Mouse (Mus musculus) heart, embryonic 15.5 days (tissue): ENCODE data around the gene Letm1. TPM values are rescaled to one million over a fixed set of nuclear protein-coding genes. Genes with fewer than 3 reads are reported as not detected.

Source experiments
- ATAC-seq: fragments of 200-750 bp; cut with Nextera tagmentation; replicated peaks from 2 replicates; pipeline ENCODE4 v1.8.0; 2017; ENCODE audit warnings: low read depth, moderate TSS enrichment; ENCODE audit not compliant: insufficient number of reproducible peaks, insufficient read depth, low FRiP score
- H3K27ac ChIP-seq: fragments of 300-500 bp; sonication (generic); 2 replicates; pipeline ENCODE4 v1.5.1; 2015; ENCODE audit warnings: mild to moderate bottlenecking, inconsistent platforms
- H3K27me3 ChIP-seq: fragments of 300-500 bp; sonication (generic); 2 replicates; pipeline ENCODE4 v1.6.1; 2015; ENCODE audit warnings: inconsistent platforms
- H3K36me3 ChIP-seq: fragments of 300-500 bp; sonication (generic); 2 replicates; pipeline ENCODE4 v1.6.1; 2015; ENCODE audit warnings: mild to moderate bottlenecking, inconsistent platforms
- H3K4me1 ChIP-seq: fragments of 300-500 bp; sonication (generic); replicated peaks from 2 replicates; pipeline ENCODE4 v1.6.1; 2015; ENCODE audit warnings: inconsistent platforms
- H3K4me2 ChIP-seq: fragments of 300-500 bp; sonication (generic); 2 replicates; pipeline ENCODE4 v1.6.1; 2015; ENCODE audit warnings: inconsistent platforms, mild to moderate bottlenecking, moderate library complexity
- H3K4me3 ChIP-seq: fragments of 300-500 bp; sonication (generic); 2 replicates; pipeline ENCODE4 v1.5.1; 2015; ENCODE audit warnings: mild to moderate bottlenecking, inconsistent platforms
- H3K9ac ChIP-seq: fragments of 300-500 bp; sonication (generic); 2 replicates; pipeline ENCODE4 v1.6.1; 2015; ENCODE audit warnings: mild to moderate bottlenecking, inconsistent platforms
- H3K9me3 ChIP-seq: fragments of 300-500 bp; sonication (generic); replicated peaks from 2 replicates; pipeline ENCODE4 v1.6.1; 2016; ENCODE audit warnings: inconsistent platforms
- WGBS: fragments of 180-500 bp; shearing (Covaris S2); methylation state at CpG from one replicate; pipeline ENCODE4 v1.1.7; 2015; ENCODE audit warnings: mixed read lengths; 5-methylcytosine and 5-hydroxymethylcytosine counted together
- polyA plus RNA-seq: library from polyadenylated mRNA; unstranded; fragments of >200 nt; fragmentation: Nextera tagmentation; extraction: Ambion mirVana; gene quantifications from 2 replicates; pipeline ENCODE4 v1.2.1, GENCODE M21; 2015

Letm1 gene
- polyA plus RNA-seq, 1 experiment from 2014 or later = 40.5 TPM

GRCm38 (mm10) chr5:33722266-33723018 is 60.2 kb downstream of the Letm1 start:
- Histone ChIP-seq H3K9me3 (no peaks in the 10 kb centered on the region), H3K27ac (peak overlapping the region; percentile 29; the same call in 1 of the 2 replicates), H3K36me3 (no peaks in the 10 kb centered on the region), H3K27me3 (peaks cover 40% of the 10 kb centered on the region), H3K4me1 (peaks cover 39% of the 10 kb centered on the region), H3K4me2 (peak overlapping the region; percentile 99), H3K4me3 (peak overlapping the region; percentile 76), H3K9ac (peak overlapping the region; percentile 70)
- under 1% methylated on average over 53 of the region's 53 CpGs for WGBS
- ATAC-seq = no peak

- peak within 1 kb of the TSS; percentile 99 for H3K4me2 ChIP-seq
- peak within 1 kb of the TSS; percentile 76 for H3K4me3 ChIP-seq
- peak; percentile 83 for ATAC-seq
- peaks cover 40% of the 10 kb centered on the region for H3K27me3 ChIP-seq
- H3K4me1 ChIP-seq = peaks cover 39% of the 10 kb centered on the region
- H3K36me3 ChIP-seq = no peaks in the 10 kb centered on the region
- WGBS = under 1% methylated on average over 56 of the region's 73 CpGs
- peak within 1 kb of the TSS; percentile 29; the same call in 1 of the 2 replicates for H3K27ac ChIP-seq
- peak within 1 kb of the TSS; percentile 70 for H3K9ac ChIP-seq
- no peaks in the 10 kb centered on the region for H3K9me3 ChIP-seq
Observed at GRCm38 (mm10) chr5:33721541-33722265, 60.9 kb downstream of the Letm1 start, which contains the start of gene Fgfr3. Fgfr3 (plus strand) TSS chr5:33721674.

GRCm38 (mm10) chr5:33720852-33721490 is 61.6 kb downstream of the Letm1 start:
- Histone ChIP-seq H3K27me3 (peaks cover 33% of the 10 kb centered on the region), H3K9me3 (no peaks in the 10 kb centered on the region), H3K4me1 (peaks cover 39% of the 10 kb centered on the region), H3K36me3 (no peaks in the 10 kb centered on the region), H3K27ac (no peak overlapping the region), H3K4me2 (peak overlapping the region; percentile 99), H3K4me3 (peak overlapping the region; percentile 76), H3K9ac (peak overlapping the region; percentile 70; the same call in 1 of the 2 replicates)
- ATAC-seq = no peak
- WGBS = 12% methylated on average over 8 of the region's 8 CpGs

- peaks cover 35% of the 10 kb centered on the region for H3K4me1 ChIP-seq
- 53% methylated on average over 5 of the region's 5 CpGs for WGBS
Observed at GRCm38 (mm10) chr5:33718460-33718859, 64.2 kb downstream of the Letm1 start.

GRCm38 (mm10) chr5:33716467-33716866 is 66.2 kb downstream of the Letm1 start:
- Histone ChIP-seq H3K27me3 (peaks cover 6% of the 10 kb centered on the region; the same call in 1 of the 2 replicates), H3K9ac (no peak overlapping the region), H3K4me1 (peaks cover 18% of the 10 kb centered on the region), H3K36me3 (no peaks in the 10 kb centered on the region), H3K27ac (no peak overlapping the region), H3K4me2 (no peak overlapping the region), H3K9me3 (no peaks in the 10 kb centered on the region), H3K4me3 (no peak overlapping the region)
- 73% methylated on average over 6 of the region's 6 CpGs for WGBS
- no peak for ATAC-seq

More at GRCm38 (mm10) chr5:33718460-33718859, 64.2 kb downstream of the Letm1 start:
- Histone ChIP-seq H3K4me2 (no peak overlapping the region), H3K9ac (no peak overlapping the region), H3K4me3 (no peak overlapping the region), H3K9me3 (no peaks in the 10 kb centered on the region), H3K27me3 (peaks cover 18% of the 10 kb centered on the region), H3K36me3 (no peaks in the 10 kb centered on the region), H3K27ac (no peak overlapping the region)
- ATAC-seq = no peak

GRCm38 (mm10) chr5:33715182-33715581 is 67.4 kb downstream of the Letm1 start:
- ATAC-seq = no peak
- no peak overlapping the region for H3K4me2 ChIP-seq

GRCm38 (mm10) chr5:33712550-33712949 is 70.1 kb downstream of the Letm1 start:
- Histone ChIP-seq H3K9ac (no peak overlapping the region), H3K9me3 (no peaks in the 10 kb centered on the region), H3K4me3 (no peak overlapping the region), H3K27ac (no peak overlapping the region), H3K4me1 (peaks cover 4% of the 10 kb centered on the region), H3K4me2 (no peak overlapping the region), H3K27me3 (no peaks in the 10 kb centered on the region), H3K36me3 (no peaks in the 10 kb centered on the region)
- 69% methylated on average over 2 of the region's 2 CpGs for WGBS
- no peak for ATAC-seq

More at GRCm38 (mm10) chr5:33715182-33715581, 67.4 kb downstream of the Letm1 start:
- WGBS = 59% methylated on average over 2 of the region's 2 CpGs
- Histone ChIP-seq H3K36me3 (no peaks in the 10 kb centered on the region), H3K9me3 (no peaks in the 10 kb centered on the region), H3K27ac (no peak overlapping the region), H3K4me3 (no peak overlapping the region), H3K4me1 (peaks cover 6% of the 10 kb centered on the region), H3K9ac (no peak overlapping the region), H3K27me3 (peaks cover 6% of the 10 kb centered on the region; the same call in 1 of the 2 replicates)

- Histone ChIP-seq H3K9ac (no peak overlapping the region), H3K4me3 (no peak overlapping the region), H3K4me1 (peaks cover 32% of the 10 kb centered on the region), H3K36me3 (no peaks in the 10 kb centered on the region), H3K9me3 (no peaks in the 10 kb centered on the region), H3K27me3 (no peaks in the 10 kb centered on the region), H3K4me2 (no peak overlapping the region), H3K27ac (no peak overlapping the region)
- 30% methylated on average over 2 of the region's 2 CpGs for WGBS
- ATAC-seq = no peak
Observed at GRCm38 (mm10) chr5:33709037-33709436, 73.6 kb downstream of the Letm1 start.

- Histone ChIP-seq H3K4me2 (no peak overlapping the region), H3K4me1 (peaks cover 32% of the 10 kb centered on the region), H3K27ac (no peak overlapping the region), H3K4me3 (no peak overlapping the region), H3K9ac (no peak overlapping the region), H3K27me3 (no peaks in the 10 kb centered on the region), H3K36me3 (no peaks in the 10 kb centered on the region), H3K9me3 (no peaks in the 10 kb centered on the region)
- ATAC-seq = no peak
- 33% methylated on average over 4 of the region's 4 CpGs for WGBS
Observed at GRCm38 (mm10) chr5:33707163-33707562, 75.5 kb downstream of the Letm1 start.

GRCm38 (mm10) chr5:33706350-33706629 is 76.3 kb downstream of the Letm1 start:
- H3K4me2 ChIP-seq = no peak overlapping the region
- no peak for ATAC-seq
- H3K4me1 ChIP-seq = peaks cover 32% of the 10 kb centered on the region
- no peak overlapping the region for H3K9ac ChIP-seq
- H3K9me3 ChIP-seq = no peaks in the 10 kb centered on the region
- no peaks in the 10 kb centered on the region for H3K27me3 ChIP-seq
- no peak overlapping the region for H3K27ac ChIP-seq
- no peak overlapping the region for H3K4me3 ChIP-seq
- WGBS = 91% methylated on average over 1 of the region's 1 CpGs
- H3K36me3 ChIP-seq = no peaks in the 10 kb centered on the region
